Mouse (Mus musculus) C2C12 (cell line): ENCODE results near the gene Megf11. TPM values are rescaled to one million over a fixed set of nuclear protein-coding genes. Genes with fewer than 3 reads are reported as not detected.

ENCODE experiments used
- H3K27me3 ChIP-seq: one replicate; pipeline ENCODE4 v1.6.1; 2011; ENCODE audit not compliant: control insufficient read depth, insufficient read depth, insufficient read length
- H3K36me3 ChIP-seq: one replicate; pipeline ENCODE4 v1.6.1; 2011; ENCODE audit not compliant: control insufficient read depth, insufficient read depth
- H3K4me3 ChIP-seq: one replicate; pipeline ENCODE4 v1.5.1; 2011; ENCODE audit warnings: mild to moderate bottlenecking, control low read depth; ENCODE audit not compliant: poor library complexity, insufficient read depth, severe bottlenecking
- H3K79me2 ChIP-seq: one replicate; pipeline ENCODE4 v1.6.1; 2011; ENCODE audit not compliant: control insufficient read depth, insufficient read depth
- H3K79me3 ChIP-seq: one replicate; pipeline ENCODE4 v1.6.1; 2011; ENCODE audit warnings: low read depth, control low read depth
- H3ac ChIP-seq: one replicate; pipeline ENCODE3; 2011; ENCODE audit warnings: low read depth; ENCODE audit not compliant: control insufficient read depth, insufficient read length
- CEBPB ChIP-seq: IDR thresholded peaks from one replicate; pipeline ENCODE4 v1.6.1; 2011; ENCODE audit warnings: low read depth, mild to moderate bottlenecking, control low read depth, moderate library complexity
- CTCF ChIP-seq: IDR thresholded peaks from one replicate; pipeline ENCODE4 v1.5.1; 2011; ENCODE audit not compliant: control insufficient read depth, insufficient read depth, insufficient read length
- FOSL1 ChIP-seq: IDR thresholded peaks from one replicate; pipeline ENCODE4 v1.8.0; 2011; ENCODE audit warnings: mild to moderate bottlenecking, low read length; ENCODE audit not compliant: poor library complexity, insufficient read depth, severe bottlenecking
- MAX ChIP-seq: IDR thresholded peaks from one replicate; pipeline ENCODE4 v1.6.1; 2011; ENCODE audit warnings: mild to moderate bottlenecking, control low read depth
- MYOD1 ChIP-seq: IDR thresholded peaks from one replicate; pipeline ENCODE4 v1.6.1; 2011; ENCODE audit warnings: low read depth; ENCODE audit not compliant: control insufficient read depth, insufficient read length
- MYOG ChIP-seq: IDR thresholded peaks from one replicate; pipeline ENCODE4 v1.6.1; 2011; ENCODE audit not compliant: control insufficient read depth, insufficient read length; ENCODE audit errors: extremely low read depth
- USF1 ChIP-seq: IDR thresholded peaks from one replicate; pipeline ENCODE4 v1.6.1; 2011; ENCODE audit warnings: low read depth, mild to moderate bottlenecking, control low read depth, moderate library complexity
- polyA plus RNA-seq: library from polyadenylated mRNA; unstranded; fragments of >200 nt; fragmentation: generic; extraction: Trizol; gene quantifications from one replicate; pipeline ENCODE4 v1.2.1, GENCODE M21; 2012; ENCODE audit warnings: missing spikeins

Gene Megf11
- polyA plus RNA-seq, 1 experiment = 0.07 TPM

DNA sequence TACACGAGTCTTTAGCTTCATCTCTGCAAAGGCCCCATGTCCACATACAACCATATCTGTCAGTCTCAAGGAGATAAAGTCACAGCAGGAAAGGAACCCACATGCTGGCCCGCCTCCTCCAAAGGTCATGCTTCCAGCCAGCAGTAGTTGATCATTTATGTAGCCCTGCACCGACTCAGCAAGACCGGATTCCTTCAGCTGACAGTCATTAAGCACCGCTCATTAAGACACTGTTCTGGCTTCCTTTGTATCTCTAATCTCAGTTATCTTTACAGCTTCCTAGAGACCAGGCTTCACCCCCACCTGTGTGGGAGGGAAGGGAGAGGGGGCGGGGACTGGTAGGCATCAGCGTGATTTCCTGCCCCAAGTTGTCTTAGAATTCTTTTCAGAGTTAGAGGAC lies 258.7 kb downstream of the Megf11 start:
- peaks cover 43% of the 10 kb centered on the region for H3K27me3 ChIP-seq
- no peaks in the 10 kb centered on the region for H3K79me2 ChIP-seq
- no peaks in the 10 kb centered on the region for H3K79me3 ChIP-seq
- H3ac ChIP-seq = no peak overlapping the region
- H3K36me3 ChIP-seq = no peaks in the 10 kb centered on the region
- TF ChIP-seq CTCF (no peak), MAX (no peak), USF1 (no peak), CEBPB (no peak), MYOG (no peak), FOSL1 (no peak), MYOD1 (no peak)
- no peak overlapping the region for H3K4me3 ChIP-seq

DNA sequence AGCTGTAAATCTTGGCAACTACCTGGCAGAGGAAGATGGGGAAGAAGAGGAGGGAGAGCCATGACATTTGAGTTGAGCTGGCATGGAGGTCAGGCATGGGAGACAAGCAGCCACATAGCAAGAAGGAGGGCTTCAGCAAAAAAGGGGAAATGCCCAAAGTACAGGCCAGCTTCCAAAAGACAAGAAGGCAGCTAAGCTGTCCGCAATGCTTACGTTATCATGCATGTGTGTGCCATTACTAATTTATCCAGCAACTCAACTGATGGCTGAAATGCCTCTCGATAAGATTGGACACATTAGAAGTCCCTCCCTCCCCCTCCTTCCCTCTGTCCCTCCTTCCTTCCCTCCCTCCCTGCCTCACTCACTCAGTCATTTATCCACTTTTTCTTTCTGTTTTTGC lies 260.0 kb downstream of the Megf11 start:
- H3ac ChIP-seq = no peak overlapping the region
- H3K36me3 ChIP-seq = no peaks in the 10 kb centered on the region
- no peak overlapping the region for H3K4me3 ChIP-seq
- TF ChIP-seq CEBPB (no peak), USF1 (no peak), CTCF (no peak), MYOD1 (no peak), MYOG (no peak), FOSL1 (no peak), MAX (no peak)
- H3K79me3 ChIP-seq = no peaks in the 10 kb centered on the region
- peaks cover 48% of the 10 kb centered on the region for H3K27me3 ChIP-seq
- no peaks in the 10 kb centered on the region for H3K79me2 ChIP-seq

DNA sequence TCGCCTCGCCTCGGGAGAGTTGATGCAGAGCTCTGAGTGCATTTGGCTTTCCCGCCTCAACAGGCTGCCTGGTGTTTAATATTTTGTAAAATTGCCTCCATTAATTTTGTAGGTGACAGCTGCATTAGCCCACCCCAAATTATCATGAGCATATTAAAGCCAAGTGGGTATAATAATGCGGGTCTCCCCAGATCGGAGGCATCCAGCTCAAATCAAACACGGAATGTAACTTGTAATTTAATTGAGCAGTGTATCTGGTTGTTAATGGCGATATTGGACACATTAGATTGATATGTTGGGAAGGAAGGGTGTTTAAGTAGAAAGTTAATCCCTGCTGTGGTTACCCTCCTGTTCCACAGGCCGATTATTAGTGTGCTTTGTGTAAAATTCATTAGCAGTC lies 264.0 kb downstream of the Megf11 start:
- no peaks in the 10 kb centered on the region for H3K79me2 ChIP-seq
- no peaks in the 10 kb centered on the region for H3K36me3 ChIP-seq
- H3K79me3 ChIP-seq = no peaks in the 10 kb centered on the region
- TF ChIP-seq CEBPB = no peak
- no peak for TF ChIP-seq MYOG
- no peak for TF ChIP-seq USF1
- TF ChIP-seq FOSL1 = no peak
- TF ChIP-seq MAX = no peak
- TF ChIP-seq MYOD1 = no peak
- TF ChIP-seq CTCF = no peak
- H3K4me3 ChIP-seq = no peak overlapping the region
- H3K27me3 ChIP-seq = peaks cover 44% of the 10 kb centered on the region
- no peak overlapping the region for H3ac ChIP-seq

DNA sequence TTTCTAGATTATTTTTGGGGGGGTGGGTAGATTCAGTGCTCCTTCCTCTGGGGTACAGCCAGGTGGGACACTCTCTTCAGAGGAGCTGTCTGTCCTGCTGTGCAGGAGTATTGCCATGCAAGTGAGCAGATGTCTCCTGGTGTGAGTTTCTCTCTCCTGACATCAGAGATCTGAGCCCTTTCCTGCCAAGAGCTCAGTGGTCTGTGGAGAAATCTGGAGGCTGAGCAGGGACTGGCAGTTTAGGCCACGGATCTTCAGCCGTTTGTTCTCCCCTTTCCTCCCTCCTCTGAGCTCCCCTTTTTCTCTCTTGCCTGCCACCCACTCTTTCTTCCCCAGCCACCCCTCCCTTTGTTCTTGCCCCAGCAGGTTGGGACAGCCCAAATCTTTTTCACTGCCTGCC lies 264.5 kb downstream of the Megf11 start:
- H3K79me2 ChIP-seq = no peaks in the 10 kb centered on the region
- no peak overlapping the region for H3ac ChIP-seq
- peaks cover 44% of the 10 kb centered on the region for H3K27me3 ChIP-seq
- H3K79me3 ChIP-seq = no peaks in the 10 kb centered on the region
- no peak for TF ChIP-seq MAX
- no peak for TF ChIP-seq FOSL1
- no peak for TF ChIP-seq MYOG
- TF ChIP-seq CTCF = no peak
- no peak for TF ChIP-seq CEBPB
- no peak for TF ChIP-seq MYOD1
- TF ChIP-seq USF1 = no peak
- H3K4me3 ChIP-seq = no peak overlapping the region
- H3K36me3 ChIP-seq = no peaks in the 10 kb centered on the region

DNA sequence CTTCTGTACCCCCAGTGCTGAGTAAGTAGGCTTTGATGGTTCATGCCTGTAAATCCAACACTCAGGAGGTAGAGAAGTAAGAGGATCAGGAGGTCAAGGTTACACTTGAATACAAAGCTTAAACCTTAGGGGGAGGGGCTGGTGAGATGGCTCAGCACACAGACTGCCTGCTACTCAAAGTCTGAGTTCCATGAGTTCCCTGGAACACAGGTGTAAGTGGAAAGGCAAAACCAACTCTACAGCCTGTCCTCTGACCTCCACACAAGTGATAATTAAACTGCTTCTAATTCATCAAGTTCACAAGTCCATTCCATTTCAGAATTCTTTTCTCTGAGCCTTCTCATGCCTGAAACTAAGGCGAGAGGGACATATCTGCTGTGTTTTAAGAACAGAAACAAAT lies 265.8 kb downstream of the Megf11 start:
- H3K36me3 ChIP-seq = no peaks in the 10 kb centered on the region
- H3ac ChIP-seq = no peak overlapping the region
- H3K27me3 ChIP-seq = peaks cover 41% of the 10 kb centered on the region
- no peaks in the 10 kb centered on the region for H3K79me3 ChIP-seq
- no peak overlapping the region for H3K4me3 ChIP-seq
- TF ChIP-seq CEBPB (no peak), MAX (no peak), FOSL1 (no peak), MYOD1 (no peak), USF1 (no peak), MYOG (no peak), CTCF (no peak)
- no peaks in the 10 kb centered on the region for H3K79me2 ChIP-seq

DNA sequence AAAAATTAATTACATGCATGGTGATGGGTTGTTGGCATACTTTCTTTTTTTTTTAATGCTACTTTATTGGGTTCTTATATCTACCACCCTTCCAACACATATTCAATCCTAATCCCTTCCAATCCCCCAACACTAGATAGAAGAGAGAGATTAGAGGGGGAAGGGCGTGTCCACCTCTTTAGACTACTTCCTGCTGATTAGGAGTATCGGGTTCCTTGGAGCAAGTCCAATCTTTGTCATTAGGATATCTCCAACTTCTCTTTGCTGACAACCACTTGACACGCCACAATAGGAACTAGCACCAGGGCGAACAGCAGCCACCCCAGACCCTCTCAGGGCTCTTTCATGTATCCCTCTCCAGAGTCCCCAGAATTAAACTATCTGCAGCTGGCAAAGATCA lies 266.3 kb downstream of the Megf11 start:
- H3K27me3 ChIP-seq = peaks cover 41% of the 10 kb centered on the region
- H3ac ChIP-seq = no peak overlapping the region
- H3K79me2 ChIP-seq = no peaks in the 10 kb centered on the region
- TF ChIP-seq MYOD1 (no peak), CTCF (no peak), FOSL1 (no peak), MAX (no peak), CEBPB (no peak), USF1 (no peak), MYOG (no peak)
- H3K79me3 ChIP-seq = no peaks in the 10 kb centered on the region
- no peaks in the 10 kb centered on the region for H3K36me3 ChIP-seq
- H3K4me3 ChIP-seq = no peak overlapping the region
